Mouse (Mus musculus): ENCODE data around the gene Gm11562. TPM values are rescaled to one million over a fixed set of nuclear protein-coding genes. Genes with fewer than 3 reads are reported as not detected.
"Not testable (repeated sequence)": the region's sequence is repeated elsewhere in the genome, so short reads cannot be mapped to it uniquely, and the experiment has no call there.

The Gm11562 gene
- polyA plus RNA-seq, 1 experiment from 2014 or later, result not detected

- Histone ChIP-seq H3K36me3 (ENCODE audit: control insufficient read depth, insufficient read depth, low read length) (no peaks in the 10 kb centered on the region), H3K4me3 (ENCODE audit: low read depth, low read length) (no peak overlapping the region), H3K9me3 (ENCODE audit: control insufficient read depth, low read length) (no peaks in the 10 kb centered on the region), H3K27me3 (ENCODE audit: control insufficient read depth, insufficient read depth, low read length) (no peaks in the 10 kb centered on the region), H3K27ac (ENCODE audit: low read depth, low read length) (no peak overlapping the region), H3K9ac (ENCODE audit: low read length) (no peak overlapping the region), H3K4me1 (ENCODE audit: control insufficient read depth, insufficient read depth, low read length) (no peaks in the 10 kb centered on the region), H3K4me2 (ENCODE audit: low read depth) (no peak overlapping the region)
- no peak for DNase-seq (ENCODE audit: low spot score)
- ATAC-seq (ENCODE audit: insufficient read depth, low FRiP score, low TSS enrichment), result no peak
- 78% methylated on average over 1 of the region's 1 CpGs for WGBS
Observed at GRCm38 (mm10) chr11:99609126-99609525, 11.1 kb downstream of the Gm11562 start.

- not testable (repeated sequence) for H3K4me2 ChIP-seq (ENCODE audit: low read depth); H3K9ac ChIP-seq (ENCODE audit: low read length); H3K4me3 ChIP-seq (ENCODE audit: low read depth, low read length); H3K36me3 ChIP-seq (ENCODE audit: control insufficient read depth, insufficient read depth, low read length); H3K9me3 ChIP-seq (ENCODE audit: control insufficient read depth, low read length); DNase-seq (ENCODE audit: low spot score); H3K27me3 ChIP-seq (ENCODE audit: control insufficient read depth, insufficient read depth, low read length); H3K27ac ChIP-seq (ENCODE audit: low read depth, low read length); ATAC-seq (ENCODE audit: insufficient read depth, low FRiP score, low TSS enrichment); H3K4me1 ChIP-seq (ENCODE audit: control insufficient read depth, insufficient read depth, low read length)
- WGBS, result 69% methylated on average over 1 of the region's 1 CpGs
Observed at GRCm38 (mm10) chr11:99603208-99603607, 17.0 kb downstream of the Gm11562 start, which contains the start of gene Gm11938. Gene Gm11938, minus strand, starts transcription at chr11:99603308.

GRCm38 (mm10) chr11:99597742-99598141, 22.5 kb downstream of the Gm11562 start, which contains the start of gene Krtap9-3:
Gene Krtap9-3, minus strand, starts transcription at chr11:99598105.
- H3K27me3 ChIP-seq (ENCODE audit: control insufficient read depth, insufficient read depth, low read length); H3K4me2 ChIP-seq (ENCODE audit: low read depth); H3K9ac ChIP-seq (ENCODE audit: low read length); ATAC-seq (ENCODE audit: insufficient read depth, low FRiP score, low TSS enrichment); DNase-seq (ENCODE audit: low spot score); H3K27ac ChIP-seq (ENCODE audit: low read depth, low read length); H3K36me3 ChIP-seq (ENCODE audit: control insufficient read depth, insufficient read depth, low read length); H3K9me3 ChIP-seq (ENCODE audit: control insufficient read depth, low read length); H3K4me3 ChIP-seq (ENCODE audit: low read depth, low read length); H3K4me1 ChIP-seq (ENCODE audit: control insufficient read depth, insufficient read depth, low read length): not testable (repeated sequence)
- WGBS, result 84% methylated on average over 6 of the region's 6 CpGs

DNA sequence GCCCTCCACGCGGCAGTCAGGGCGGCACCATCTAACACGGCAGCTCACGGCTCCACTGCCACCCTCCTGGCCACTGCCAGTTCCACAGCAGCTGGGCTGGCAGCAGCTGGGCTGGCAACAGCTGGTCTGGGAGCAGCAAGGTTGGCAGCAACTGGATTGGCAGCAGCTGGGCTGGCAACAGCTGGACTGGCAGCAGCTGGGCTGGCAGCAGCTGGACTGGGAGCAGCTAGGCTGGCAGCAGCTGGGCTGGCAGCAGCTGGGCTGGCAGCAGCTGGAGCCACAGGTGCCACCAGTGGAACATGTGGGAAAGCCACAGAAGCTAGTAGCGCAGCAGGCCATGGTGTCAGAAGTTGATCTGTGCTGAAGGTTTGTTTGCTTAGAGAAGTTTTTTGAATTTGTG, 29.3 kb downstream of the Gm11562 start, which contains the start of gene Krtap1-3:
TSS of gene Krtap1-3 (minus strand) at position 359 of the 400 bp plus-strand sequence.
- WGBS, result 85% methylated on average over 6 of the region's 6 CpGs
- Histone ChIP-seq H3K36me3 (ENCODE audit: control insufficient read depth, insufficient read depth, low read length) (no peaks in the 10 kb centered on the region), H3K9me3 (ENCODE audit: control insufficient read depth, low read length) (no peaks in the 10 kb centered on the region), H3K4me2 (ENCODE audit: low read depth) (no peak within 1 kb of the TSS), H3K27me3 (ENCODE audit: control insufficient read depth, insufficient read depth, low read length) (no peaks in the 10 kb centered on the region), H3K4me3 (ENCODE audit: low read depth, low read length) (no peak within 1 kb of the TSS), H3K4me1 (ENCODE audit: control insufficient read depth, insufficient read depth, low read length) (no peaks in the 10 kb centered on the region), H3K9ac (ENCODE audit: low read length) (no peak within 1 kb of the TSS), H3K27ac (ENCODE audit: low read depth, low read length) (no peak within 1 kb of the TSS)
- ATAC-seq (ENCODE audit: insufficient read depth, low FRiP score, low TSS enrichment) (no peak), DNase-seq (ENCODE audit: low spot score) (no peak)

DNA sequence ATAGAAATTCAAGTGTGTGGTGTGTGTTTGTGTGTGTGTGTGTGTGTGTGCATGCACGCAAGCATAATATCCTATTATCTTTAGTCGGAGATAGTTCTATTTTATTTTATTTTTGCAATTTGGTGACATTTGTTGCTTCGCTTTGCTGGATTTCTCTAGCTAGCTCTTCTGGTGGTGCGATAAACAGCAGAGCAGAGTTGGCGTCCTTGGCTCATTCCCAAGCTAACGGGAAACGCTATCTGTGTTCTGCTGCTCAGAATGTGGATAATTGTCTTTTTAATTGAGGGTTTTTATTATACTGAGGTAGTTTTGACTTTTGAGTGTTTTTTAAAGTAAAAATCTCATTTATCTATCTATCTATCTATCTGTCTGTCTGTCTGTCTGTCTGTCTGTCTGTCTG, 35.1 kb downstream of the Gm11562 start:
- Histone ChIP-seq H3K36me3 (ENCODE audit: control insufficient read depth, insufficient read depth, low read length) (no peaks in the 10 kb centered on the region), H3K4me2 (ENCODE audit: low read depth) (no peak overlapping the region), H3K4me3 (ENCODE audit: low read depth, low read length) (no peak overlapping the region), H3K9me3 (ENCODE audit: control insufficient read depth, low read length) (no peaks in the 10 kb centered on the region), H3K9ac (ENCODE audit: low read length) (no peak overlapping the region), H3K4me1 (ENCODE audit: control insufficient read depth, insufficient read depth, low read length) (no peaks in the 10 kb centered on the region), H3K27me3 (ENCODE audit: control insufficient read depth, insufficient read depth, low read length) (no peaks in the 10 kb centered on the region), H3K27ac (ENCODE audit: low read depth, low read length) (no peak overlapping the region)
- 97% methylated on average over 7 of the region's 7 CpGs for WGBS
- DNase-seq (ENCODE audit: low spot score) (no peak), ATAC-seq (ENCODE audit: insufficient read depth, low FRiP score, low TSS enrichment) (no peak)

GRCm38 (mm10) chr11:99583245-99583704, 37.0 kb downstream of the Gm11562 start, which contains the start of gene Krtap1-4:
Gene Krtap1-4, minus strand, starts transcription at chr11:99583654.
- no peaks in the 10 kb centered on the region for H3K4me1 ChIP-seq (ENCODE audit: control insufficient read depth, insufficient read depth, low read length)
- H3K27ac ChIP-seq (ENCODE audit: low read depth, low read length), result no peak within 1 kb of the TSS
- DNase-seq (ENCODE audit: low spot score) (no peak), ATAC-seq (ENCODE audit: insufficient read depth, low FRiP score, low TSS enrichment) (no peak)
- H3K4me3 ChIP-seq (ENCODE audit: low read depth, low read length), result no peak within 1 kb of the TSS
- 78% methylated on average over 5 of the region's 5 CpGs for WGBS
- H3K9ac ChIP-seq (ENCODE audit: low read length), result no peak within 1 kb of the TSS
- no peaks in the 10 kb centered on the region for H3K9me3 ChIP-seq (ENCODE audit: control insufficient read depth, low read length)
- no peaks in the 10 kb centered on the region for H3K36me3 ChIP-seq (ENCODE audit: control insufficient read depth, insufficient read depth, low read length)
- no peak within 1 kb of the TSS for H3K4me2 ChIP-seq (ENCODE audit: low read depth)
- H3K27me3 ChIP-seq (ENCODE audit: control insufficient read depth, insufficient read depth, low read length), result no peaks in the 10 kb centered on the region

DNA sequence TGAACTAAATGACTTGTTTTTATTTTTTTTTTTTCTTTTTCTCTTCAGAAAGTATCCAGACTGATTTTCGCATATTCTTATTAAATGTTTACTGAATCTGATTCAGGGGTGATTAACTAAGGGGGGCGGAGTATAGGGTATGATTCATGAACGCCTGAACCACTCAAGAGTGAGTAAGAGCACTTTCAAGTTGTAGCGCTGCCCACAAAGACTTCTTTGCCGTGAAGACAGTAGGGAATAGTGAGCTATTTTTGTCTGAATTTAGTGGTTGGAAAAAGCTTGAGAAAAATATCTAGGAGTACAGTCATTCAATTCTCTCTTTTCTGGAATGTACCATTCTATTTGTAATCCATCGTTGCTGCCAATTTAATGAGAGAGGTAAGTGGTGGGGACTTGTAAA, 38.7 kb downstream of the Gm11562 start:
- no peak overlapping the region for H3K4me3 ChIP-seq (ENCODE audit: low read depth, low read length)
- H3K9me3 ChIP-seq (ENCODE audit: control insufficient read depth, low read length), result no peaks in the 10 kb centered on the region
- ATAC-seq (ENCODE audit: insufficient read depth, low FRiP score, low TSS enrichment) (no peak), DNase-seq (ENCODE audit: low spot score) (no peak)
- no peak overlapping the region for H3K4me2 ChIP-seq (ENCODE audit: low read depth)
- H3K27ac ChIP-seq (ENCODE audit: low read depth, low read length), result no peak overlapping the region
- 85% methylated on average over 6 of the region's 6 CpGs for WGBS
- no peaks in the 10 kb centered on the region for H3K4me1 ChIP-seq (ENCODE audit: control insufficient read depth, insufficient read depth, low read length)
- no peaks in the 10 kb centered on the region for H3K27me3 ChIP-seq (ENCODE audit: control insufficient read depth, insufficient read depth, low read length)
- no peak overlapping the region for H3K9ac ChIP-seq (ENCODE audit: low read length)
- H3K36me3 ChIP-seq (ENCODE audit: control insufficient read depth, insufficient read depth, low read length), result no peaks in the 10 kb centered on the region

DNA sequence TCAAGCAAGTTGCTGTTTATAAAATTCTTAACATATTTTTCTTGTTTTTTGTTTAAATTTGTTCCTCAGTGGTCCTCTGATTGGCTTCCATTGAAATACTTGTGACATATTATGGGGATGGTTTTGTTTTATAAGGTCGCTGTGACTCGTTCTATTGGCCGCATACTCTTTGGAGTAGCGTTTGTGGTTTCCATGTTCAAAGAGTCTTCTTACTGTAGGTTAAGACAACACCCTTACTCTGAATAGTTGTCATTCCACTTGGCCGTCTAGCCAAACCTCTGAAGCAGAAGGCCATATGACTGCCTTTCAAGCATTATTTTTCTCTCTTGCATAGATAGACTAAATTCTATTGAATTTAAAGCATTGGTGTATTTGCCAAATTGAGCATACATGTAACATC, 39.2 kb downstream of the Gm11562 start:
- 92% methylated on average over 5 of the region's 5 CpGs for WGBS
- H3K4me3 ChIP-seq (ENCODE audit: low read depth, low read length), result no peak overlapping the region
- H3K9me3 ChIP-seq (ENCODE audit: control insufficient read depth, low read length), result no peaks in the 10 kb centered on the region
- H3K4me2 ChIP-seq (ENCODE audit: low read depth), result no peak overlapping the region
- no peak overlapping the region for H3K27ac ChIP-seq (ENCODE audit: low read depth, low read length)
- ATAC-seq (ENCODE audit: insufficient read depth, low FRiP score, low TSS enrichment), result no peak
- H3K9ac ChIP-seq (ENCODE audit: low read length), result no peak overlapping the region
- H3K36me3 ChIP-seq (ENCODE audit: control insufficient read depth, insufficient read depth, low read length), result no peaks in the 10 kb centered on the region
- no peak for DNase-seq (ENCODE audit: low spot score)
- no peaks in the 10 kb centered on the region for H3K4me1 ChIP-seq (ENCODE audit: control insufficient read depth, insufficient read depth, low read length)
- H3K27me3 ChIP-seq (ENCODE audit: control insufficient read depth, insufficient read depth, low read length), result no peaks in the 10 kb centered on the region

DNA sequence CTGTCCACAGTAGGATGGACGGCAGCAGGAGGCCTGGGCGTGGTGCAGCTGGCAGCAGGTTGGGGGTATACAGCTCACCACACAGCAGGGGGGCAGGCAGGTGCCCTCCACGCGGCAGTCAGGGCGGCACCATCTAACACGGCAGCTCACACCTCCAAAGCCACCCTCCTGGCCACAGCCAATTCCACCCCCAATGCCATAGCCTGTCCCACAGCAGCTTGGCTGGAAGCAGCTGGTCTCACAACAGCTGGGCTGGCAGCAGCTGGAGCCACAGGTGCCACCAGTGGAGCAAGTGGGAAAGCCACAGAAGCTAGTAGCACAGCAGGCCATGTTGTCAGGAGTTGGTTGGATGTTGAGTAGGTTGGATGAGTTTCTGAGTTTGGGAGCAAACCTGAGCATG, 39.6 kb downstream of the Gm11562 start, which contains the start of gene Krtap1-5:
TSS of gene Krtap1-5 (minus strand) at position 381 of the 400 bp plus-strand sequence.
- ATAC-seq (ENCODE audit: insufficient read depth, low FRiP score, low TSS enrichment), result no peak
- no peaks in the 10 kb centered on the region for H3K4me1 ChIP-seq (ENCODE audit: control insufficient read depth, insufficient read depth, low read length)
- H3K27me3 ChIP-seq (ENCODE audit: control insufficient read depth, insufficient read depth, low read length), result no peaks in the 10 kb centered on the region
- no peak within 1 kb of the TSS for H3K9ac ChIP-seq (ENCODE audit: low read length)
- H3K27ac ChIP-seq (ENCODE audit: low read depth, low read length), result no peak within 1 kb of the TSS
- no peak for DNase-seq (ENCODE audit: low spot score)
- WGBS, result 84% methylated on average over 6 of the region's 6 CpGs
- no peak within 1 kb of the TSS for H3K4me2 ChIP-seq (ENCODE audit: low read depth)
- H3K4me3 ChIP-seq (ENCODE audit: low read depth, low read length), result no peak within 1 kb of the TSS
- H3K36me3 ChIP-seq (ENCODE audit: control insufficient read depth, insufficient read depth, low read length), result no peaks in the 10 kb centered on the region
- no peaks in the 10 kb centered on the region for H3K9me3 ChIP-seq (ENCODE audit: control insufficient read depth, low read length)
